Mouse (Mus musculus) ES-Bruce4 (cell line): ENCODE results near the gene Tial1. TPM values are rescaled to one million over a fixed set of nuclear protein-coding genes. Genes with fewer than 3 reads are reported as not detected.

Source experiments
- H3K27ac ChIP-seq: 2 replicates; pipeline ENCODE4 v1.5.1; 2012; ENCODE audit warnings: low read length, inconsistent platforms; ENCODE audit not compliant: insufficient read depth
- H3K27me3 ChIP-seq: 2 replicates; pipeline ENCODE4 v1.6.1; 2012; ENCODE audit warnings: mild to moderate bottlenecking, low read length, inconsistent platforms; ENCODE audit not compliant: control insufficient read depth, poor library complexity, insufficient read depth, severe bottlenecking
- H3K36me3 ChIP-seq: 2 replicates; pipeline ENCODE4 v1.6.1; 2012; ENCODE audit warnings: inconsistent platforms, mild to moderate bottlenecking, low read length, moderate library complexity; ENCODE audit not compliant: control insufficient read depth, poor library complexity, insufficient read depth, severe bottlenecking
- H3K4me1 ChIP-seq: one replicate; pipeline ENCODE4 v1.8.1; 2011; ENCODE audit warnings: low read length; ENCODE audit not compliant: control insufficient read depth, insufficient read depth
- H3K4me3 ChIP-seq: 2 replicates; pipeline ENCODE4 v1.5.1; 2011; ENCODE audit warnings: low read depth, mild to moderate bottlenecking, low read length
- H3K9ac ChIP-seq: 2 replicates; pipeline ENCODE4 v1.6.1; 2012; ENCODE audit warnings: low read depth, mild to moderate bottlenecking, inconsistent platforms; ENCODE audit not compliant: poor library complexity, severe bottlenecking
- H3K9me3 ChIP-seq: replicated peaks from 2 replicates; pipeline ENCODE4 v1.6.1; 2012; ENCODE audit warnings: mild to moderate bottlenecking, low read length, inconsistent platforms; ENCODE audit not compliant: control insufficient read depth, poor library complexity, insufficient read depth, severe bottlenecking
- CTCF ChIP-seq: IDR thresholded peaks from one replicate; pipeline ENCODE4 v1.8.1; 2011; ENCODE audit warnings: low read depth, low read length
- EP300 ChIP-seq: IDR thresholded peaks from 2 replicates; pipeline ENCODE4 v1.6.1; 2011; ENCODE audit warnings: low read depth, low read length; ENCODE audit not compliant: insufficient read depth
- POLR2A ChIP-seq: IDR thresholded peaks from one replicate; pipeline ENCODE4 v1.8.1; 2011; ENCODE audit warnings: low read length; ENCODE audit not compliant: insufficient read depth
- polyA plus RNA-seq: library from polyadenylated mRNA; stranded (reverse); fragments of >200 nt; gene quantifications from 2 replicates; pipeline ENCODE4 v1.2.4, GENCODE M21; 2011; ENCODE audit warnings: low read depth; ENCODE audit not compliant: missing spikeins, insufficient read depth, insufficient read length

The Tial1 gene
- 134 and 152 TPM in 2 replicates for polyA plus RNA-seq

- H3K9me3 ChIP-seq: no peaks in the 10 kb centered on the region
- H3K27me3 ChIP-seq: no peaks in the 10 kb centered on the region
- peak within 1 kb of the TSS; percentile 59 for H3K27ac ChIP-seq
- TF ChIP-seq EP300 (0 out of 2 replicates have a peak, but pooled peaks have one; percentile 16), POLR2A (peak; percentile 88), CTCF (no peak)
- no peaks in the 10 kb centered on the region for H3K36me3 ChIP-seq
- peak within 1 kb of the TSS; percentile 89 for H3K9ac ChIP-seq
- peak within 1 kb of the TSS; percentile 98 for H3K4me3 ChIP-seq
- H3K4me1 ChIP-seq: no peaks in the 10 kb centered on the region
Observed at GRCm38 (mm10) chr7:128461285-128462215, at the start of gene Tial1. Tial1 (minus strand) TSS chr7:128461717.

GRCm38 (mm10) chr7:128504091-128504490 lies 42.6 kb upstream of the Tial1 start:
- TF ChIP-seq POLR2A (no peak), EP300 (no peak), CTCF (no peak)
- Histone ChIP-seq H3K9me3 (no peaks in the 10 kb centered on the region), H3K4me1 (no peaks in the 10 kb centered on the region)

GRCm38 (mm10) chr7:128499801-128500200 lies 38.3 kb upstream of the Tial1 start:
- Histone ChIP-seq H3K4me1 (no peaks in the 10 kb centered on the region), H3K9ac (no peak overlapping the region), H3K36me3 (no peaks in the 10 kb centered on the region), H3K9me3 (no peaks in the 10 kb centered on the region; the same call in none of the 2 replicates), H3K27ac (no peak overlapping the region), H3K27me3 (no peaks in the 10 kb centered on the region), H3K4me3 (no peak overlapping the region)
- TF ChIP-seq EP300 (no peak), POLR2A (no peak), CTCF (no peak)

More at GRCm38 (mm10) chr7:128504091-128504490, 42.6 kb upstream of the Tial1 start:
- Histone ChIP-seq H3K27ac (no peak overlapping the region), H3K4me3 (no peak overlapping the region), H3K27me3 (no peaks in the 10 kb centered on the region), H3K9ac (no peak overlapping the region), H3K36me3 (no peaks in the 10 kb centered on the region)

- Histone ChIP-seq H3K27me3 (no peaks in the 10 kb centered on the region), H3K4me3 (no peak overlapping the region), H3K4me1 (no peaks in the 10 kb centered on the region), H3K9ac (no peak overlapping the region), H3K9me3 (no peaks in the 10 kb centered on the region; the same call in none of the 2 replicates), H3K36me3 (no peaks in the 10 kb centered on the region), H3K27ac (no peak overlapping the region)
- no peak for TF ChIP-seq CTCF
- no peak for TF ChIP-seq POLR2A
- no peak for TF ChIP-seq EP300
Observed at GRCm38 (mm10) chr7:128494546-128494945, 33.0 kb upstream of the Tial1 start.

- H3K9ac ChIP-seq: no peak overlapping the region
- H3K36me3 ChIP-seq: no peaks in the 10 kb centered on the region
- no peaks in the 10 kb centered on the region for H3K4me1 ChIP-seq
- peaks cover 15% of the 10 kb centered on the region; the same call in 1 of the 2 replicates for H3K9me3 ChIP-seq
- TF ChIP-seq POLR2A: no peak
- no peak for TF ChIP-seq CTCF
- TF ChIP-seq EP300: no peak
- no peaks in the 10 kb centered on the region for H3K27me3 ChIP-seq
- no peak overlapping the region for H3K27ac ChIP-seq
- H3K4me3 ChIP-seq: no peak overlapping the region
Observed at GRCm38 (mm10) chr7:128488986-128489385, 27.5 kb upstream of the Tial1 start.

DNA sequence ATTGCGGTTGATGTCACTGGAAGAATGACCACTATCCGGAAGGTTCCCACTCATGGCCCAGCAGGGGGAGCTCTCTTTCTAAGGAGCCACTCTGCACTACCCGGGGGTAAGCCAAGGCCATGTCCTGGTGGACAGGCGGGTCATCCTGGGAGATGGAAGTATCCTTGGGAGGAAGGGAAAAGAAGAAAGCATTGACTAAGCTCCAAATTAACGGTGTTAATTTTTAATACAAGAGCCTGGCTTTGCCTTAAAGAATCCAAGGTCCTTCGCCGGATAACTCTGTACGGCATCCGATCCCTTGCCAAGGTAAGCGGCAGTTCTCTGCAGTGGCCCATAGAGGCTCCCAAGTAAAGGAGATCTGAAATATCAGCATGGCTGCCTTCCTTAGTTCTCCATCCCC lies 12.8 kb upstream of the Tial1 start:
- H3K9me3 ChIP-seq: no peaks in the 10 kb centered on the region
- no peaks in the 10 kb centered on the region for H3K4me1 ChIP-seq
- H3K36me3 ChIP-seq: no peaks in the 10 kb centered on the region
- no peak overlapping the region for H3K27ac ChIP-seq
- no peak overlapping the region for H3K4me3 ChIP-seq
- no peak overlapping the region for H3K9ac ChIP-seq
- H3K27me3 ChIP-seq: no peaks in the 10 kb centered on the region
- peak; percentile 84 for TF ChIP-seq CTCF
- no peak for TF ChIP-seq EP300
- no peak for TF ChIP-seq POLR2A
